Mouse (Mus musculus): ENCODE results near the gene Eps8l3. TPM values are rescaled to one million over a fixed set of nuclear protein-coding genes. Genes with fewer than 3 reads are reported as not detected.
"Not testable (repeated sequence)": the region's sequence is repeated elsewhere in the genome, so short reads cannot be mapped to it uniquely, and the experiment has no call there.

The Eps8l3 gene
- polyA plus RNA-seq, 1 experiment from 2014 or later, result not detected

GRCm38 (mm10) chr3:107853232-107854181 is 23.5 kb upstream of the Eps8l3 start:
- Histone ChIP-seq H3K4me3 (no peak overlapping the region), H3K27me3 (0 out of 2 replicates have a peak, but pooled peaks cover 6% of the 10 kb centered on the region), H3K27ac (no peak overlapping the region), H3K4me2 (no peak overlapping the region), H3K36me3 (no peaks in the 10 kb centered on the region), H3K4me1 (replicated peaks) (peaks cover 28% of the 10 kb centered on the region), H3K9ac (no peak overlapping the region), H3K9me3 (replicated peaks) (no peaks in the 10 kb centered on the region)
- 82% methylated on average over 17 of the region's 17 CpGs for WGBS
- no peak for ATAC-seq (replicated peaks; ENCODE audit: insufficient number of reproducible peaks, insufficient read depth, low FRiP score, low read depth)

GRCm38 (mm10) chr3:107855368-107855767 is 21.7 kb upstream of the Eps8l3 start:
- ATAC-seq (replicated peaks; ENCODE audit: insufficient number of reproducible peaks, insufficient read depth, low FRiP score, low read depth), result no peak
- H3K4me2 ChIP-seq, result no peak overlapping the region
- no peak overlapping the region for H3K27ac ChIP-seq
- no peaks in the 10 kb centered on the region for H3K9me3 ChIP-seq (replicated peaks)
- no peak overlapping the region for H3K4me3 ChIP-seq
- peaks cover 13% of the 10 kb centered on the region for H3K4me1 ChIP-seq (replicated peaks)
- H3K27me3 ChIP-seq, result 0 out of 2 replicates have a peak, but pooled peaks cover 6% of the 10 kb centered on the region
- H3K9ac ChIP-seq, result no peak overlapping the region
- no peaks in the 10 kb centered on the region for H3K36me3 ChIP-seq
- WGBS, result 73% methylated on average over 13 of the region's 13 CpGs

- H3K4me2 ChIP-seq, result peak overlapping the region; percentile 18; the same call in 1 of the 2 replicates
- no peak overlapping the region for H3K9ac ChIP-seq
- 45% methylated on average over 6 of the region's 6 CpGs for WGBS
- no peaks in the 10 kb centered on the region for H3K9me3 ChIP-seq (replicated peaks)
- ATAC-seq (replicated peaks; ENCODE audit: insufficient number of reproducible peaks, insufficient read depth, low FRiP score, low read depth), result no peak
- H3K36me3 ChIP-seq, result no peaks in the 10 kb centered on the region
- peaks cover 6% of the 10 kb centered on the region for H3K4me1 ChIP-seq (replicated peaks)
- H3K27me3 ChIP-seq, result peaks cover 6% of the 10 kb centered on the region; the same call in 1 of the 2 replicates
- H3K27ac ChIP-seq, result no peak overlapping the region
- no peak overlapping the region for H3K4me3 ChIP-seq
Measured at GRCm38 (mm10) chr3:107857646-107858045, 19.4 kb upstream of the Eps8l3 start.

- H3K27me3 ChIP-seq, H3K27ac ChIP-seq, H3K9ac ChIP-seq: not testable (repeated sequence)
Measured at GRCm38 (mm10) chr3:107861483-107861882, 15.5 kb upstream of the Eps8l3 start.

GRCm38 (mm10) chr3:107862471-107862870 is 14.6 kb upstream of the Eps8l3 start:
- Histone ChIP-seq H3K27ac (no peak overlapping the region), H3K27me3 (no peaks in the 10 kb centered on the region; the same call in 1 of the 2 replicates), H3K9ac (no peak overlapping the region), H3K36me3 (no peaks in the 10 kb centered on the region), H3K4me3 (no peak overlapping the region), H3K4me2 (no peak overlapping the region), H3K9me3 (replicated peaks) (no peaks in the 10 kb centered on the region), H3K4me1 (replicated peaks) (peaks cover 8% of the 10 kb centered on the region)
- ATAC-seq (replicated peaks; ENCODE audit: insufficient number of reproducible peaks, insufficient read depth, low FRiP score, low read depth), result no peak
- 64% methylated on average over 2 of the region's 2 CpGs for WGBS

More at GRCm38 (mm10) chr3:107861483-107861882, 15.5 kb upstream of the Eps8l3 start:
- not testable (repeated sequence) for H3K9me3 ChIP-seq (replicated peaks); H3K36me3 ChIP-seq; H3K4me2 ChIP-seq; H3K4me1 ChIP-seq (replicated peaks); H3K4me3 ChIP-seq; ATAC-seq (replicated peaks; ENCODE audit: insufficient number of reproducible peaks, insufficient read depth, low FRiP score, low read depth)
- WGBS, result 79% methylated on average over 5 of the region's 5 CpGs

GRCm38 (mm10) chr3:107863471-107863870 is 13.6 kb upstream of the Eps8l3 start:
- Histone ChIP-seq H3K4me1 (replicated peaks) (0 out of 2 replicates have a peak, but pooled peaks cover 2% of the 10 kb centered on the region), H3K4me3 (no peak overlapping the region), H3K4me2 (no peak overlapping the region), H3K36me3 (no peaks in the 10 kb centered on the region), H3K9me3 (replicated peaks) (no peaks in the 10 kb centered on the region), H3K9ac (no peak overlapping the region), H3K27ac (no peak overlapping the region), H3K27me3 (no peaks in the 10 kb centered on the region; the same call in 1 of the 2 replicates)
- no peak for ATAC-seq (replicated peaks; ENCODE audit: insufficient number of reproducible peaks, insufficient read depth, low FRiP score, low read depth)
- WGBS, result 75% methylated on average over 5 of the region's 5 CpGs

- H3K4me1 ChIP-seq (replicated peaks), result 0 out of 2 replicates have a peak, but pooled peaks cover 2% of the 10 kb centered on the region
Measured at GRCm38 (mm10) chr3:107863898-107864603, 13.0 kb upstream of the Eps8l3 start.

GRCm38 (mm10) chr3:107865364-107866091 is 11.5 kb upstream of the Eps8l3 start:
- ATAC-seq (replicated peaks; ENCODE audit: insufficient number of reproducible peaks, insufficient read depth, low FRiP score, low read depth), result no peak
- no peak overlapping the region for H3K4me3 ChIP-seq
- H3K27me3 ChIP-seq, result no peaks in the 10 kb centered on the region; the same call in 1 of the 2 replicates
- H3K27ac ChIP-seq, result no peak overlapping the region
- no peaks in the 10 kb centered on the region for H3K36me3 ChIP-seq
- WGBS, result 58% methylated on average over 10 of the region's 10 CpGs
- H3K9me3 ChIP-seq (replicated peaks), result no peaks in the 10 kb centered on the region
- H3K9ac ChIP-seq, result no peak overlapping the region
- no peak overlapping the region for H3K4me2 ChIP-seq
- 0 out of 2 replicates have a peak, but pooled peaks cover 2% of the 10 kb centered on the region for H3K4me1 ChIP-seq (replicated peaks)

More at GRCm38 (mm10) chr3:107863898-107864603, 13.0 kb upstream of the Eps8l3 start:
- H3K27me3 ChIP-seq, result no peaks in the 10 kb centered on the region; the same call in 1 of the 2 replicates
- H3K4me3 ChIP-seq, result no peak overlapping the region
- H3K9me3 ChIP-seq (replicated peaks), result no peaks in the 10 kb centered on the region
- WGBS, result 12% methylated on average over 2 of the region's 2 CpGs
- H3K9ac ChIP-seq, result no peak overlapping the region
- ATAC-seq (replicated peaks; ENCODE audit: insufficient number of reproducible peaks, insufficient read depth, low FRiP score, low read depth), result peak; percentile 53
- H3K36me3 ChIP-seq, result no peaks in the 10 kb centered on the region
- H3K27ac ChIP-seq, result no peak overlapping the region
- no peak overlapping the region for H3K4me2 ChIP-seq

GRCm38 (mm10) chr3:107867086-107867485 is 9.9 kb upstream of the Eps8l3 start:
- ATAC-seq (replicated peaks; ENCODE audit: insufficient number of reproducible peaks, insufficient read depth, low FRiP score, low read depth), result peak; percentile 6; the same call in 1 of the 2 replicates
- no peaks in the 10 kb centered on the region for H3K9me3 ChIP-seq (replicated peaks)
- no peaks in the 10 kb centered on the region for H3K36me3 ChIP-seq
- H3K4me3 ChIP-seq, result no peak overlapping the region
- H3K4me2 ChIP-seq, result no peak overlapping the region
- no peak overlapping the region for H3K27ac ChIP-seq
- no peaks in the 10 kb centered on the region; the same call in 1 of the 2 replicates for H3K27me3 ChIP-seq
- WGBS, result 7% methylated on average over 8 of the region's 8 CpGs
- H3K4me1 ChIP-seq (replicated peaks), result 0 out of 2 replicates have a peak, but pooled peaks cover 2% of the 10 kb centered on the region
- no peak overlapping the region for H3K9ac ChIP-seq

GRCm38 (mm10) chr3:107868452-107868851 is 8.6 kb upstream of the Eps8l3 start:
- Histone ChIP-seq H3K4me1 (replicated peaks) (0 out of 2 replicates have a peak, but pooled peaks cover 2% of the 10 kb centered on the region), H3K9ac (no peak overlapping the region), H3K4me2 (no peak overlapping the region), H3K4me3 (no peak overlapping the region), H3K27me3 (no peaks in the 10 kb centered on the region), H3K27ac (no peak overlapping the region), H3K36me3 (no peaks in the 10 kb centered on the region), H3K9me3 (replicated peaks) (no peaks in the 10 kb centered on the region)
- WGBS, result 83% methylated on average over 22 of the region's 22 CpGs
- ATAC-seq (replicated peaks; ENCODE audit: insufficient number of reproducible peaks, insufficient read depth, low FRiP score, low read depth), result no peak
